Mouse (Mus musculus): ENCODE results near the gene Tbc1d22a. TPM values are rescaled to one million over a fixed set of nuclear protein-coding genes. Genes with fewer than 3 reads are reported as not detected.

Tbc1d22a gene
- polyA plus RNA-seq, 1 experiment from 2014 or later, result 11.1 TPM

DNA sequence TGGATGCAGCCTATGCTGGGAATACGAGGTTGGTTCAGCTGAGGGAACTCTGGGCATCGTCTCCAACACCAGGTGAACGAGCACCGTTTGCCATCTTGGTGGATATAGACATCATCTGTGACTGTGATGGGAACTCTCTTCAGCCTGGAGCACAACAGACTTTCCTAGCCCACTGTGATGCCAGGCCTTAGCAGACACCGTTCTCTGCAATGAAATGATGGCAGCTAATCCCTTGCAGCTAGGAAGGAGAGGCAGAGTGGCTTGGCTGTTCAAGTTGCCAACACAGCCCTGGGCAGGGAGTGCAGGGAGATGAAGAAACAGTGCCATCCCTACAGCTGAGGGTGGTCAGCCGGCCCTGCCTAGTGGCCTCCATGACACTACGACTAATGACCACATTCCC lies 233.0 kb downstream of the Tbc1d22a start:
- Histone ChIP-seq H3K4me2 (replicated peaks; ENCODE audit: low read depth, low read length) (no peak overlapping the region), H3K4me3 (ENCODE audit: low read length) (no peak overlapping the region), H3K27me3 (ENCODE audit: control insufficient read depth, insufficient read depth, low read length) (no peaks in the 10 kb centered on the region), H3K36me3 (ENCODE audit: control insufficient read depth, insufficient read depth, low read length) (no peaks in the 10 kb centered on the region), H3K9ac (ENCODE audit: low read depth, low read length) (no peak overlapping the region), H3K4me1 (ENCODE audit: control insufficient read depth, insufficient read depth, low read length) (no peaks in the 10 kb centered on the region), H3K27ac (ENCODE audit: low read depth, low read length) (no peak overlapping the region), H3K9me3 (ENCODE audit: control insufficient read depth, low read length) (no peaks in the 10 kb centered on the region)
- WGBS, result 83% methylated on average over 7 of the region's 7 CpGs
- ATAC-seq (ENCODE audit: low FRiP score, low TSS enrichment), result no peak

DNA sequence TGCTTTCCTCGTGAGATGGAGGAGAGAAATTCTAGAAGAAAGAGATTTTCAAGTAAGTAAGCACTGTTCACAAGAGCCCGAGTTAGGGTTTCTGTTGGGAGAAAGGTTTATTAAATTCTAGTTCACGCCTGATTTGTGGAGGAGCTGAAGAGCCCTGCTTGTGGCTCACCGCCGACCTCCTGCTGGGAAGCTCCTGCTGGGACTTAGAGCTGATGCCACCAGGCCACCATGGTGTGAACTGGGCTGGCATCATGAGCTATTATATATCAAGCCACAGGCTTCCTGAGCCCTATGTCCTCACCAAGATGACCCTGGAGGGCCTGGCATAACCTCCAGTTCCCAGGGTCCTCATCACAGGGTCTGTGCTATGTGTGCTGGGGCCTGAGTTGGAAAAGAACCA lies 235.0 kb downstream of the Tbc1d22a start:
- H3K4me2 ChIP-seq (replicated peaks; ENCODE audit: low read depth, low read length), result no peak overlapping the region
- H3K4me3 ChIP-seq (ENCODE audit: low read length), result no peak overlapping the region
- no peak overlapping the region for H3K27ac ChIP-seq (ENCODE audit: low read depth, low read length)
- no peaks in the 10 kb centered on the region for H3K9me3 ChIP-seq (ENCODE audit: control insufficient read depth, low read length)
- H3K36me3 ChIP-seq (ENCODE audit: control insufficient read depth, insufficient read depth, low read length), result no peaks in the 10 kb centered on the region
- WGBS, result 89% methylated on average over 5 of the region's 5 CpGs
- H3K9ac ChIP-seq (ENCODE audit: low read depth, low read length), result no peak overlapping the region
- no peaks in the 10 kb centered on the region for H3K4me1 ChIP-seq (ENCODE audit: control insufficient read depth, insufficient read depth, low read length)
- no peak for ATAC-seq (ENCODE audit: low FRiP score, low TSS enrichment)
- H3K27me3 ChIP-seq (ENCODE audit: control insufficient read depth, insufficient read depth, low read length), result no peaks in the 10 kb centered on the region

DNA sequence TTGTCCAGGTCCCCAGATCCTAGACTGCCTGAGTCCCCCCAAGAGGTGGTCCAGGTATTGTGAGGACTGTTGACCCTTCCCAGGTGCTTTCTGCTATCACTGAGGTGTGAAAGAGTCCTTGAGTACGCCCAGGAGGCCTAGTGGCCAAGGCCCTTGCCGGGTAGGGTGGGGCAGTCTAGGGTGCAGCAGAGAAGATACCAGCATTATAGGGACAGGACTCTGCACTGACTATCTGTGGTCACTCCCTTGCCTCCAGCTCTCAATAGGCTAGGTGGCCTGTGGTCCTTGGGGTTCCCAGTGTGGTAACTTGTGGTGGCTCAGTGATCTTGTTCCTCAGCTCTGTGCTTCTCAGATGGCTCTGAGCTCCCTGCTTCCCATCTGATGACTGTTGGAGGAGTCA lies 235.5 kb downstream of the Tbc1d22a start:
- Histone ChIP-seq H3K36me3 (ENCODE audit: control insufficient read depth, insufficient read depth, low read length) (no peaks in the 10 kb centered on the region), H3K27ac (ENCODE audit: low read depth, low read length) (no peak overlapping the region), H3K4me1 (ENCODE audit: control insufficient read depth, insufficient read depth, low read length) (no peaks in the 10 kb centered on the region), H3K4me2 (replicated peaks; ENCODE audit: low read depth, low read length) (no peak overlapping the region), H3K27me3 (ENCODE audit: control insufficient read depth, insufficient read depth, low read length) (no peaks in the 10 kb centered on the region), H3K4me3 (ENCODE audit: low read length) (no peak overlapping the region), H3K9me3 (ENCODE audit: control insufficient read depth, low read length) (no peaks in the 10 kb centered on the region), H3K9ac (ENCODE audit: low read depth, low read length) (no peak overlapping the region)
- WGBS, result 100% methylated on average over 2 of the region's 2 CpGs
- ATAC-seq (ENCODE audit: low FRiP score, low TSS enrichment), result no peak

DNA sequence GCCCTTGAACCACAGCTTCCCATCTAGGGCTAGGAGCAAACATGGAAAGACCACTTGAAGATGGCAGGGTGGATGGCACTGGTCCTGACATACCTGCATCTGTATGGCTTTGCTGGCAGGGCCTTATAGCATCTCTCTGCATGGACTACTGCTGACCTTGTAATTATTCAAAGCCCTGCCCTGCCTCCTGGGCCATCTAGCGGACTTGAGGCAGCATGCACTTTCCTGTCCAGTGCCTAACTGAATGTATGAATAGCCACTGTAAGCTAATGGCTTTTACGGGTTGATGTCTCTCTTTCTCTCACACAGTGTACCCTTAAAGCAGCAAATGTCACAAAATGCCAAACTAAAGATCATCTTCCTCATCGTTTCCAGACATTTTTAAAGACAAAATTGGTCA lies 245.2 kb downstream of the Tbc1d22a start:
- no peaks in the 10 kb centered on the region for H3K27me3 ChIP-seq (ENCODE audit: control insufficient read depth, insufficient read depth, low read length)
- no peak overlapping the region for H3K4me2 ChIP-seq (replicated peaks; ENCODE audit: low read depth, low read length)
- no peaks in the 10 kb centered on the region for H3K9me3 ChIP-seq (ENCODE audit: control insufficient read depth, low read length)
- no peak overlapping the region for H3K4me3 ChIP-seq (ENCODE audit: low read length)
- 72% methylated on average over 3 of the region's 3 CpGs for WGBS
- no peak for ATAC-seq (ENCODE audit: low FRiP score, low TSS enrichment)
- no peak overlapping the region for H3K9ac ChIP-seq (ENCODE audit: low read depth, low read length)
- no peaks in the 10 kb centered on the region for H3K4me1 ChIP-seq (ENCODE audit: control insufficient read depth, insufficient read depth, low read length)
- no peak overlapping the region for H3K27ac ChIP-seq (ENCODE audit: low read depth, low read length)
- H3K36me3 ChIP-seq (ENCODE audit: control insufficient read depth, insufficient read depth, low read length), result no peaks in the 10 kb centered on the region

DNA sequence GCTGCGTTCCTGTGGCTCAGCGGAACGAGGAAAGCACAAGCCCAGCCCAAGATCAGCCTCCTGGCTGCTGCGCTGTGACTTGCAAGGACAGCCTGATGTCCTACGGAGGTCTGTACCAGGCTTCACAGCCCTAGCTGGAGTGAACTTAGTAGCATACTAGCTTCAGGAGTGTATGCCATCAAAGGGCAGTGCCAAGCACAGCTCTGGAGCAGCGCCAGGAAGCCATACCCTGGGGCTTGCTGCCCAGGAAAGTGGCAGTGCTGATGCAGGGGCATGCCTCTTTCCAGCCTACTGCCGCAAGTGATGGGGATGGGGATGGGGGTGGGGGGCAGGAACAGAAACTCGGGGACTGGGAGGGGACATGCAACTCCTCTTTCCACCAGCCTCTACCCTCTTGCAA lies 248.4 kb downstream of the Tbc1d22a start:
- no peak overlapping the region for H3K4me2 ChIP-seq (replicated peaks; ENCODE audit: low read depth, low read length)
- ATAC-seq (ENCODE audit: low FRiP score, low TSS enrichment), result no peak
- no peaks in the 10 kb centered on the region for H3K9me3 ChIP-seq (ENCODE audit: control insufficient read depth, low read length)
- H3K36me3 ChIP-seq (ENCODE audit: control insufficient read depth, insufficient read depth, low read length), result no peaks in the 10 kb centered on the region
- 74% methylated on average over 8 of the region's 8 CpGs for WGBS
- H3K27me3 ChIP-seq (ENCODE audit: control insufficient read depth, insufficient read depth, low read length), result no peaks in the 10 kb centered on the region
- H3K4me1 ChIP-seq (ENCODE audit: control insufficient read depth, insufficient read depth, low read length), result no peaks in the 10 kb centered on the region
- no peak overlapping the region for H3K27ac ChIP-seq (ENCODE audit: low read depth, low read length)
- H3K4me3 ChIP-seq (ENCODE audit: low read length), result no peak overlapping the region
- H3K9ac ChIP-seq (ENCODE audit: low read depth, low read length), result no peak overlapping the region

DNA sequence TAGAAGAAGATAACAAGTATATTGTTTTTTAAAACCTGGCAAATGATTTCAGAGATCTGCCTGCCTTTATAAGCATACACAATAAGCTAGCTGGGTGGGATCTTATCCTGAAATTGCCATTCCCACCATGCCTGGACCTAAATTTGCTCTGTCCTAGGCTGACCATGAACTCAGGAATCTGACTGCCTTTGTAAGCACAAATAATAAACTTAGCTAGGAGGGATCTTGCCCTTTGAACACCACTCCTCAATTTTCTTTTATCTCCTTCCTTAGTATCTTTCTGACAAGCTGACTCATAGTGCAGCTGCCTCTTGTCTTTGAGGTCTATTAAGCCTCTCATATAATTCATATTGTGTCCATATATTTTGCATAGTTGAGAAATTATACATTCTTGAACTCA lies 253.8 kb downstream of the Tbc1d22a start:
- Histone ChIP-seq H3K27ac (ENCODE audit: low read depth, low read length) (no peak overlapping the region), H3K9ac (ENCODE audit: low read depth, low read length) (no peak overlapping the region), H3K4me3 (ENCODE audit: low read length) (no peak overlapping the region), H3K4me1 (ENCODE audit: control insufficient read depth, insufficient read depth, low read length) (no peaks in the 10 kb centered on the region), H3K27me3 (ENCODE audit: control insufficient read depth, insufficient read depth, low read length) (no peaks in the 10 kb centered on the region), H3K4me2 (replicated peaks; ENCODE audit: low read depth, low read length) (no peak overlapping the region), H3K36me3 (ENCODE audit: control insufficient read depth, insufficient read depth, low read length) (no peaks in the 10 kb centered on the region), H3K9me3 (ENCODE audit: control insufficient read depth, low read length) (peaks cover 3% of the 10 kb centered on the region; the same call in 1 of the 2 replicates)
- no peak for ATAC-seq (ENCODE audit: low FRiP score, low TSS enrichment)

DNA sequence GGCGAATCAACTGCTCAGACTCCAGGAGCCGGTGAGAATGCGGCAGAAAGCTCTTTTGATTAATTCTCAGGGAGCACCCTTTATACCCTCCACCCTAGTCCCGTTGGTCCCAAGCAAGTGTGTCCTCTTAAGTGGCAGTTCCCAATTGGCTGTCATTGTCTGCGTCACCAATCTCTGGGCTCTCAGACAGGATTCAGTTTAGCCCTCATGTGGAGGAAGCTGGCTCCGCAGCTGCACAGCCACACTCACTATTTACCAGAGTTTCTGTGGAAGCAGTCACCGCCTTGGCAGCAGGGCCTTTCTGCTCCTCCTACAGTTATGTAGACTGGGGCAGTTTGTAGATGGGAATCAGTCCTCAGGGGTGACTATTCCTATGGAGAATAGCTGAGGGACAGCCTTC lies 256.9 kb downstream of the Tbc1d22a start:
- Histone ChIP-seq H3K9ac (ENCODE audit: low read depth, low read length) (no peak overlapping the region), H3K27ac (ENCODE audit: low read depth, low read length) (no peak overlapping the region), H3K9me3 (ENCODE audit: control insufficient read depth, low read length) (peaks cover 3% of the 10 kb centered on the region; the same call in 1 of the 2 replicates), H3K4me3 (ENCODE audit: low read length) (no peak overlapping the region), H3K27me3 (ENCODE audit: control insufficient read depth, insufficient read depth, low read length) (no peaks in the 10 kb centered on the region), H3K36me3 (ENCODE audit: control insufficient read depth, insufficient read depth, low read length) (no peaks in the 10 kb centered on the region), H3K4me2 (replicated peaks; ENCODE audit: low read depth, low read length) (no peak overlapping the region), H3K4me1 (ENCODE audit: control insufficient read depth, insufficient read depth, low read length) (no peaks in the 10 kb centered on the region)
- ATAC-seq (ENCODE audit: low FRiP score, low TSS enrichment), result no peak
- WGBS, result 79% methylated on average over 7 of the region's 7 CpGs

DNA sequence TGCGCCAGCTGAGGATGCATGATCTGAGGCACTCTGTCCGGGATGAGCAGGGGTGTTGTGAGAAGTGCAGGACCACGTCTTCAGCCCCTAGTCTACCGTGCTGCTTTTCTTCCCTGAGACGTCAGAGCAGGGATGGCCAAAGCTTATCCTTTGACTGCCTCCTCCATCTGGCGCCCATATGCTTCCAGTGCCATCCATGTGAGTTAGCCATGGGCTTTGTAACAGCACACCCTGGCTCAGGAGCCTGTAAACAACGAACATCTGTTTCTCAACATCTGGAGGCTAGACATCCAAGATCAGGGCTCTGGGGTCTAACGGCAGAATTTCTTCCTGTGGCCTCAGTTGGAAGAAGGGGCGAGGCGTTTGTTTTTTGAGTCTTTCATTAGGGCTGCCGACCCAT lies 259.2 kb downstream of the Tbc1d22a start:
- Histone ChIP-seq H3K9me3 (ENCODE audit: control insufficient read depth, low read length) (peaks cover 3% of the 10 kb centered on the region; the same call in 1 of the 2 replicates), H3K36me3 (ENCODE audit: control insufficient read depth, insufficient read depth, low read length) (no peaks in the 10 kb centered on the region), H3K4me3 (ENCODE audit: low read length) (no peak overlapping the region), H3K9ac (ENCODE audit: low read depth, low read length) (no peak overlapping the region), H3K27ac (ENCODE audit: low read depth, low read length) (no peak overlapping the region), H3K4me2 (replicated peaks; ENCODE audit: low read depth, low read length) (no peak overlapping the region), H3K4me1 (ENCODE audit: control insufficient read depth, insufficient read depth, low read length) (peaks cover 23% of the 10 kb centered on the region; the same call in 1 of the 2 replicates), H3K27me3 (ENCODE audit: control insufficient read depth, insufficient read depth, low read length) (no peaks in the 10 kb centered on the region)
- WGBS, result 52% methylated on average over 11 of the region's 11 CpGs
- no peak for ATAC-seq (ENCODE audit: low FRiP score, low TSS enrichment)

DNA sequence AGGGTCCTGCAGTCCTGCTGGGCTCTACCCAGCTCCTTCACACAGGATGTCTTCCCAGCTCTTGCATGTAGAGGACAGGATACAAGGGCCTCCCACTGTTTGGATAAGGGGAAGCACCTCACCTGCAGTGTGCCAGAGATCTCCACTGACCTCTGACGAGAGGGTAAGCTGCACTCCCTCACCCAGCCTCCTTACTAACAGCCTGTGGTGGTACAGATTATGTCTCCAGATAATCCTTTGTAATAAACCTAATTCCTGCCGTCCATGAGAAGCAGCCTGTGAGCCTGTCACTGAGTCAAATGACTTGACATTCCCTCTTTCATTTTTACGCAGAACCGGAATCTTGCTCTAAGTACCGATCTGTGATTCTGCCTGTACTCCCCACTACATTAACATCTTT lies 260.7 kb downstream of the Tbc1d22a start:
- H3K36me3 ChIP-seq (ENCODE audit: control insufficient read depth, insufficient read depth, low read length), result no peaks in the 10 kb centered on the region
- 69% methylated on average over 5 of the region's 5 CpGs for WGBS
- H3K27ac ChIP-seq (ENCODE audit: low read depth, low read length), result no peak overlapping the region
- no peaks in the 10 kb centered on the region for H3K9me3 ChIP-seq (ENCODE audit: control insufficient read depth, low read length)
- H3K9ac ChIP-seq (ENCODE audit: low read depth, low read length), result no peak overlapping the region
- ATAC-seq (ENCODE audit: low FRiP score, low TSS enrichment), result no peak
- no peaks in the 10 kb centered on the region for H3K27me3 ChIP-seq (ENCODE audit: control insufficient read depth, insufficient read depth, low read length)
- no peak overlapping the region for H3K4me3 ChIP-seq (ENCODE audit: low read length)
- H3K4me1 ChIP-seq (ENCODE audit: control insufficient read depth, insufficient read depth, low read length), result peaks cover 30% of the 10 kb centered on the region; the same call in 1 of the 2 replicates
- no peak overlapping the region for H3K4me2 ChIP-seq (replicated peaks; ENCODE audit: low read depth, low read length)

DNA sequence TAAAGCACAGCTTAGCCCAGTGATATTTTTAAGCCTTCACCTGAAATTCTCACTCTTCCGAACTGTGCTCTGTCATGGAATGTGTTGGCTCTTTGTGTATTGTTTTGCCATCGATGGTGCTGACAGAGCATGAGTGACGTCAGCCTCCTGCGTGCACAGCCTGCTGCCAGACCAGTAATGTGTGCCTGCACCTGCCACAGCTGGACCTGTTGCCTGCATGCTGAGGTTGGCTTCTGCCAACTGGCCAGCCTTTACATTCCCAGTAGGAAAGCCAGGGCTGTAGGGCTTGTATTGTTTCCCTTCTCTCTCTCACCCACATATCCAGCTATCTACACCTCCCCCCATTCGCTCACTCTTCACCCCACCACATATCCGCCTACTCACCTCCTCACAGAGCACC lies 262.2 kb downstream of the Tbc1d22a start:
- ATAC-seq (ENCODE audit: low FRiP score, low TSS enrichment), result no peak
- Histone ChIP-seq H3K9me3 (ENCODE audit: control insufficient read depth, low read length) (no peaks in the 10 kb centered on the region), H3K4me2 (replicated peaks; ENCODE audit: low read depth, low read length) (no peak overlapping the region), H3K27me3 (ENCODE audit: control insufficient read depth, insufficient read depth, low read length) (no peaks in the 10 kb centered on the region), H3K36me3 (ENCODE audit: control insufficient read depth, insufficient read depth, low read length) (no peaks in the 10 kb centered on the region), H3K4me3 (ENCODE audit: low read length) (no peak overlapping the region), H3K27ac (ENCODE audit: low read depth, low read length) (no peak overlapping the region), H3K4me1 (ENCODE audit: control insufficient read depth, insufficient read depth, low read length) (peaks cover 30% of the 10 kb centered on the region; the same call in 1 of the 2 replicates), H3K9ac (ENCODE audit: low read depth, low read length) (no peak overlapping the region)
- WGBS, result 82% methylated on average over 6 of the region's 6 CpGs

Measured in kidney, embryonic 14.5 days (tissue).